Mouse (Mus musculus): Measurements from ENCODE around the gene Aldh3b3.
"Not testable (repeated sequence)": the region's sequence is repeated elsewhere in the genome, so short reads cannot be mapped to it uniquely, and the experiment has no call there.

The Aldh3b3 gene

GRCm38 (mm10) chr19:3935896-3936850, 22.3 kb upstream of the Aldh3b3 start:
- DNase-seq, result peak; percentile 75

DNA sequence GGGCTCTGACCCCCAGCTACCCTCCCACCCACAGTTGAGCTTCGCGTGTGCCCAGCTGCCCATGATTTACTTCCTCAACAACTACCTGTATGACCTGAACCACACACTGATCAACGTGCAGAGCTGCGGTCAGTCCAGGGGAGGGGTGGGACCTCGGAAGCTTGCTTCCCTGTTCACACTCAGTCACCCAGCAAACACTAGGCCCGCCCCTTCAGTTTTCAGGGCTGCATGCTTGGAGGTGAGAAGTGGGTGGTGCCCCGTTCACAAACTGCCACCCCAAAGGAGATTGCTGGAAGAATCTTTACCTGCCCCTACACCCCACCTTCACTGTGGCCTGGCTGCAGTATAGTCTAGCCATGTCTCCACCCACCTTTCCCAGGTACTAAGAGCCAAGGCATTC, 16.1 kb upstream of the Aldh3b3 start:
- DNase-seq, result no peak

- DNase-seq, result peak; percentile 54
Observed at GRCm38 (mm10) chr19:3942986-3943735, 15.3 kb upstream of the Aldh3b3 start.

DNA sequence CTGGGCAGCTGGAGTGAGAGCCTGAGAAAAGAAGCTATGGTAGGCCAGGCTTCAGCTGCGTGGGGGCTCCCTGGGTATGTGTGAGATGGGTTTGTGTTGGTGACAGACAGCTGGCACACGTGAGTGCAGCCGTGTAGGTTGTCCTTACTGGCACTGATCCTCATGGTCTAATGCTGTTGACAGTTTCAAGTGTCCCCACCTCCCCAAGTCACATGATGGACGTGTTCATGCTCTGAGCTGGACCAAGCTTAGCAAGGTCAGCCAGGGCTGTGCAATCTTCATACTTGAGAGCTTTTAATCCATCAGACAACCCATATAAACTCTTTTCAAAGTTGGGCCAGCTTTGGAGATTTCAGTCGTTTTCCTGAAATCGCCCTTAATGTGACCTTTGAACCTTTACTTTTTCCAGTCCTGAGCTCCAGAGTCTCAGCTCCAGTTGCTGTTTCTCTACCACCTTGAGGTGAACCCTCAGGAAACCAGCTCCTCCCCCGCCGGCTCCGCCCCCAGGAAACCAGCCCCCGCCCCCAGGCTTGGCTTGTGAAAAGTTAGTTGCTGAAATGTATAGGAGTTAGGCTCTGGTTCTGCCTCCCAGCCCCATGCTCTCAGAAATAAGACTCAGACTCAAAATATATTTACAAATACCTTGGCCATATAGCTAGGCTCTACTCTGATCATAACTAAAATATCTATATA, 12.4 kb upstream of the Aldh3b3 start:
- DNase-seq, result peak; percentile 84

DNA sequence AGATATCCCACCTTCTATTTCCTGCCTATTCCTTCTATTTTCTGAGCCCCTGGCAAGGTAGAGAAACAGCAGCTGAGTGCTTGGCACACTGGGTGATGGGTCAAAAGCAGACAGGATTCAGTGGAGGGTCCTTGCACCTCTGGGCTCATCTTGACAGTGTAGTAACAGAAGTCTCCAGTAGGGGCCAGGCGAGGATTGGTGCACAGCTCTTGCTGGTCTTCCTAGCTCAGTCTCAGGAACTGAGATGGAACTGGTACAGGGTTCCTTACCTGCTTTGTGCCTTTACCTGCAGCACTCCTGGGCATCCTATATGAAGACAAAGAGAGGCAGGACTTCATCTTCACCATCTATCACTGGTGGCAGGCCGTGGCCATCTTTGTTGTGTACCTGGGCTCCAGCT, 11.7 kb upstream of the Aldh3b3 start:
- peak; percentile 89 for DNase-seq

GRCm38 (mm10) chr19:3947813-3948212, 10.6 kb upstream of the Aldh3b3 start:
- DNase-seq, result peak; percentile 57

DNA sequence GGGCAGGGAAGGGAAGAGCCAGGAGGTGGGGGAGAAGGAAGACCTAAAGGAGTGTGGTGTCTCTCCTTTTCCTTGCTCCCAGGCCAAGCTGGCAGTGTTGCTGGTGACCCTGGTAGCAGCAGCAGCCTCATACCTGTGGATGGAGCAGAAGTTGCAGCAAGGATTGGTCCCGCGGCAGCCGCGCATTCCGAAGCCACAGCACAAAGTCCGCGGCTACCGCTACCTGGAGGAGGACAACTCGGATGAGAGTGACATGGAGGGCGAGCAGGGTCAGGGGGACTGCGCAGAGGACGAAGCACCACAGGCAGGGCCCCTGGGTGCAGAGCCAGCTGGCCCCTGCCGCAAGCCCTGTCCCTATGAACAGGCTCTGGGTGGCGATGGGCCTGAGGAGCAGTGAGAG, 9.9 kb upstream of the Aldh3b3 start:
- DNase-seq, result peak; percentile 57

GRCm38 (mm10) chr19:3950331-3950730, 8.1 kb upstream of the Aldh3b3 start:
- peak; percentile 82 for DNase-seq

GRCm38 (mm10) chr19:3951461-3951860, 7.0 kb upstream of the Aldh3b3 start:
- DNase-seq, result no peak

- DNase-seq, result no peak
Observed at GRCm38 (mm10) chr19:3952099-3952498, 6.3 kb upstream of the Aldh3b3 start.

GRCm38 (mm10) chr19:3955033-3955432, 3.4 kb upstream of the Aldh3b3 start:
- DNase-seq, result no peak

GRCm38 (mm10) chr19:3955804-3956203, 2.6 kb upstream of the Aldh3b3 start:
- DNase-seq, result peak; percentile 42

DNA sequence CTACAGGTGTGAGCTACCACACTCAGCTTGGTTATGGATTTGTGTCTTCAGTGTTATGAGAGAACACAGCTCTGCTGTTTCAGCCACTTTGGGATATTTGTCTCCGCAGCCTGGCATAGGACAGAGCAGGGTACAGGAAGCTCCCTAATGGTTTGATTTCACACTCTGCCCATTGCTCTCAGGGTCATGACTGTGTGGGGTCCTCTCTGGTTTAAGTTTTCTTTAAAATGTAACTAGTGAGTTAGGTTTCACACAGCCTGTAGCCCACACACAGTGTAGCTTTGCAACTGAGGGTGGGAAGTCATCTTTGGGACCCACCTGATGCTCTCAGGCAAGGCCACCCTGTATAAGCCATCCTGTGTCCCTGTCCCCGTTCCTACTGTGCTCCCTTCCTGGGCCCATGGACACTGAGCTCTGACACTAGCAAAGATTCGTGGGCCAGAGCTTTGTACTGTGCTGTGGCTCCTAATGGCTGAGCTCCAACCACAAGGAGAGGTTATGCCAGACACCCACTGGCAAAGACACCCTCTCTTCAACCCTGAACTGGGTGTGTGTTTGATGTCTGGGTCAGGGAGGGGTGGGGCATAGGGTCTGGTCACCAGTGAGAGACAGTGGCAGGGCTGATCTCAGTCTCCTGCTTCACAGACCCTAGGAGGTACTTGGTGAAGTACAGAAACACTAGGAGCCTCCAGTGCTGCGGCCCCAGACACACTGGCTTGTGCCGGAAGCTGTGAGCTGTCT, 979 bp upstream of the Aldh3b3 start:
- DNase-seq, result peak; percentile 84

DNA sequence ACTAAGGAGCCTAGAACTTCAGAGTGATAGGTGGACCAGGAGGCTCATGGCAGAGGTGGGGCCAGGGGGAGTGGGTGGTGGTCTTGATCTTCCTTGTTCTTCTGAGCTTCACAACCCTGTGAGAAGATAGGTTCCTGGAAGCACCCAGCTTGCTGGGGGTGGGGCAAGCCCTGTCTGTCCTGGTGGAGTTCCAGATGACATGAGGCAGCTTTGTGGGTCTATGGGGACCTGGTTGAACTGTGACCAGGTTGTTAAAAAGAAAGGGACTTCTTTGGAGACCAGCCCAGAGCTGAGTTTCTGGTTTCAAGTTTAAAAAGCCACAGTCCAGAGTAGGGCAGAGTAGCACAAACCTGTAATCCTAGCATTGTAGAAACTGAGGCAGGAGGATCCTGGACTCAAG, 585 bp downstream of the Aldh3b3 start:
- DNase-seq, result peak; percentile 84

DNA sequence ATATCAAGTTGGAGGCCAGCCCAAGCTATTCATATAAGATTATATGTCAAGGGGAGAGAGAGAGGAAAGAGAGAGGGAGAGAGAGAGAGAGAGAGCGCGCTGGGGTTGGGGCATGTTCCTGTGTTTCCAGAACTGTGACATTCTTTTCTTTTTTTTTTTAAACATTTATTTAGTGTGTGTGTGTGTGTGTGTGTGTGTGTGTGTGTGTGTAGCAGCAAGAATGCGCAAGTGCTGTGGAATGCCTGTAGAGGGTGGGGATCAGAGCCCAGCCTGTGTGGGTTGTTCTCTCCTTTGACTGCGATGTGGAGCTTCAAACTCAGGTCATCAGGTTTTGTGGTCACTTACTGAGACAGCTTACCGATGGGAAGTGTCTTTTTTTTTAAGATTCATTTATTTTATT, 1.8 kb downstream of the Aldh3b3 start:
- no peak for DNase-seq

DNA sequence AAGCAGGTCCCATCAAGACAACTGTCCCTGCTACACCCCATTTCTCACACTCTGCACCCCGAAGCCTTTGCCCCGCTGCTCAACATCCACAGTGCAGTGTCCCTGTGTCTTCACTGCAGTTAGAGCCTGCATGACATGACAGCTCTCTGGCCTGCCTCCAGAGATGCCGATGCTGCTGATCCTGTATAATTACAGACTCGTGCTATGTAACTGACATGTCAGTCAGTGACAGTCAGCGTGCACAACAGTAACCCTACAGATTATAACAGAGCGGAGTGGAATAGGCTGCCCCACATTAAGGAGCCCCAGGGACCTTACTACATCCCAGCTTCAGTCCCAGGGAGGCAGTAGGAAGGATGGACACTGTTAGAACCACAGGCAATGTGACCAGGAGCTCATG, 3.4 kb downstream of the Aldh3b3 start:
- DNase-seq, result not testable (repeated sequence)

GRCm38 (mm10) chr19:3962469-3962868, 4.0 kb downstream of the Aldh3b3 start:
- no peak for DNase-seq

- DNase-seq, result no peak
Observed at GRCm38 (mm10) chr19:3964030-3964429, 5.6 kb downstream of the Aldh3b3 start.

DNA sequence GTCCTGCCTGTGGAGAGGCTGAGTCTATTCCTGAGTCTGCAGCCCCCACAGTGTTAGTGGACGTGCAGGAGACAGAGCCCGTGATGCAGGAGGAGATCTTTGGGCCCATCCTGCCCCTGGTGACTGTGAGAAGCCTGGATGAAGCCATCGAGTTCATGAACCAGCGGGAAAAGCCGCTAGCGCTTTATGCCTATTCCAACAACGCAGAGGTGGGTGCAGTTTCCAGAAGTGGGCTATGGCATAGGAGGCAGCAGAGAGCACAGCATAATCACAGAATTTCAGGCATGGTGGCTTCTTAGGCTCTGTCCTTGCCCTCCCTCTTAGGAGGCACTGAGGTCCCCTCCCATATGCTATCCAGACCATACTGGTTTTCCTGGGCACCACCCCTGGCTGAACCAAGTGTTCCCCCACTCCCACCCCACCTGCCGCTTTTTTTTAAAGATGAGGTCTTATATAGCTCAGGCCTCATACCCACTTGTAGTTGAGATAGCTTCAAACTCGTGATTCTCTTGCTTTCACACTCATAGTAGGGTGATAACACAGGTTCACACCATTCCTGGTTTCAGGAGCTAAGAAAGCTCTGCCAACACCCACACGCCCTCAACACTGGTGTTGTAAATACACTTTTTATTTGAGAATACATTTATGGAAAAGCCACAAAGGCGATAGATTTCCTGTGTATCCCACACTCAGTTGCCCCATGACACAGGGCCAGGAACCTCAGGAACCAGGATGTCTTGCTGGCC, 8.1 kb downstream of the Aldh3b3 start:
- DNase-seq, result no peak

DNA sequence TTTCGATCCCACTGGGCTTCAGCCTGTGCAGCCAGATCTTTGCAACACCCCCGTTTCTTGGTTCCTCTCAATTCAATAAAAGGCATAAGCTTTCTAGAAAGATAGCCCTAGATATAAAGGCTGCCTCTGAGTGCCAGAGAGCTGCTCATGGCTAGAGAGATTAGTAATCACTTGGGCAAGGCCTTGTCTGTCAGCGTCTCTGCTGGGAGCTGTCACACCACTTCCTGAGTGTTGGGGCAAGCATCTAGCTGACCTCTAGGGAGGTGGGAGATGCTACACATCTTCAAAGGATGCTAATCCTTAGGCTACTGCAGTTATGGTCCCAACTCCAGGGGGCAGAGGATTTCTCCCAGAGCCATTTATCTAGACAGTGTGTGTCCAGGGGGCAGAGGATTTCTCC, 8.8 kb downstream of the Aldh3b3 start:
- no peak for DNase-seq

- DNase-seq, result no peak
Observed at GRCm38 (mm10) chr19:3972229-3972628, 13.8 kb downstream of the Aldh3b3 start, which contains the start of gene Aldh3b2. Aldh3b2 (plus strand) TSS chr19:3972328.

GRCm38 (mm10) chr19:3974608-3975007, 16.2 kb downstream of the Aldh3b3 start:
- DNase-seq, result not testable (repeated sequence)

All from kidney, adult 9 months (tissue).